Mouse (Mus musculus): ENCODE results near the gene Gm14597. TPM values are rescaled to one million over a fixed set of nuclear protein-coding genes. Genes with fewer than 3 reads are reported as not detected.
"Not testable (repeated sequence)": the region's sequence is repeated elsewhere in the genome, so short reads cannot be mapped to it uniquely, and the experiment has no call there.

Gene Gm14597
- polyA plus RNA-seq, 1 experiment from 2014 or later: not detected

- Histone ChIP-seq H3K4me2 (ENCODE audit: low read depth, low read length) (peak overlapping the region; percentile 54), H3K9me3 (ENCODE audit: control insufficient read depth, low read length) (no peaks in the 10 kb centered on the region), H3K36me3 (ENCODE audit: control insufficient read depth, insufficient read depth, low read length) (no peaks in the 10 kb centered on the region), H3K27me3 (replicated peaks; ENCODE audit: control insufficient read depth, insufficient read depth, low read length) (no peaks in the 10 kb centered on the region), H3K4me1 (ENCODE audit: control insufficient read depth, insufficient read depth, low read length) (no peaks in the 10 kb centered on the region), H3K27ac (replicated peaks; ENCODE audit: low read depth, low read length) (no peak overlapping the region), H3K9ac (ENCODE audit: low read depth, low read length) (peak overlapping the region; percentile 64), H3K4me3 (ENCODE audit: low read depth, low read length) (peak overlapping the region; percentile 48)
- WGBS: 33% methylated on average over 15 of the region's 18 CpGs
- DNase-seq (ENCODE audit: low spot score) (peak; percentile 9), ATAC-seq (ENCODE audit: low read depth) (peak; percentile 42; the same call in 1 of the 2 replicates)
Observed at GRCm38 (mm10) chrX:53608122-53608813, 511 bp downstream of the Gm14597 start.

- H3K4me1 ChIP-seq (ENCODE audit: control insufficient read depth, insufficient read depth, low read length): no peaks in the 10 kb centered on the region
Observed at GRCm38 (mm10) chrX:53607242-53608121, 1.3 kb downstream of the Gm14597 start, which contains the start of gene Rtl8c. Gene Rtl8c (plus strand): TSS chrX:53608032.

GRCm38 (mm10) chrX:53606176-53606575, 2.6 kb downstream of the Gm14597 start:
- not testable (repeated sequence) for H3K4me1 ChIP-seq (ENCODE audit: control insufficient read depth, insufficient read depth, low read length); H3K9me3 ChIP-seq (ENCODE audit: control insufficient read depth, low read length); DNase-seq (ENCODE audit: low spot score); H3K27ac ChIP-seq (replicated peaks; ENCODE audit: low read depth, low read length); H3K27me3 ChIP-seq (replicated peaks; ENCODE audit: control insufficient read depth, insufficient read depth, low read length); H3K9ac ChIP-seq (ENCODE audit: low read depth, low read length); H3K4me3 ChIP-seq (ENCODE audit: low read depth, low read length); ATAC-seq (ENCODE audit: low read depth); H3K4me2 ChIP-seq (ENCODE audit: low read depth, low read length); H3K36me3 ChIP-seq (ENCODE audit: control insufficient read depth, insufficient read depth, low read length)
- WGBS: 31% methylated on average over 1 of the region's 1 CpGs

More at GRCm38 (mm10) chrX:53607242-53608121, 1.3 kb downstream of the Gm14597 start, which contains the start of gene Rtl8c:
- no peaks in the 10 kb centered on the region for H3K36me3 ChIP-seq (ENCODE audit: control insufficient read depth, insufficient read depth, low read length)
- 33% methylated on average over 19 of the region's 20 CpGs for WGBS
- H3K4me3 ChIP-seq (ENCODE audit: low read depth, low read length): peak within 1 kb of the TSS; percentile 48
- peak within 1 kb of the TSS; percentile 64 for H3K9ac ChIP-seq (ENCODE audit: low read depth, low read length)
- DNase-seq (ENCODE audit: low spot score) (peak; percentile 86), ATAC-seq (ENCODE audit: low read depth) (peak; percentile 95)
- no peaks in the 10 kb centered on the region for H3K9me3 ChIP-seq (ENCODE audit: control insufficient read depth, low read length)
- peak within 1 kb of the TSS; percentile 54 for H3K4me2 ChIP-seq (ENCODE audit: low read depth, low read length)
- no peak within 1 kb of the TSS for H3K27ac ChIP-seq (replicated peaks; ENCODE audit: low read depth, low read length)
- no peaks in the 10 kb centered on the region for H3K27me3 ChIP-seq (replicated peaks; ENCODE audit: control insufficient read depth, insufficient read depth, low read length)

GRCm38 (mm10) chrX:53599993-53600392, 8.8 kb downstream of the Gm14597 start:
- H3K27ac ChIP-seq (replicated peaks; ENCODE audit: low read depth, low read length); H3K9ac ChIP-seq (ENCODE audit: low read depth, low read length); H3K9me3 ChIP-seq (ENCODE audit: control insufficient read depth, low read length); H3K4me3 ChIP-seq (ENCODE audit: low read depth, low read length); H3K36me3 ChIP-seq (ENCODE audit: control insufficient read depth, insufficient read depth, low read length); H3K27me3 ChIP-seq (replicated peaks; ENCODE audit: control insufficient read depth, insufficient read depth, low read length); DNase-seq (ENCODE audit: low spot score); H3K4me1 ChIP-seq (ENCODE audit: control insufficient read depth, insufficient read depth, low read length); H3K4me2 ChIP-seq (ENCODE audit: low read depth, low read length); ATAC-seq (ENCODE audit: low read depth): not testable (repeated sequence)
- 33% methylated on average over 2 of the region's 2 CpGs for whole genome bisulfite sequencing

- not testable (repeated sequence) for H3K36me3 ChIP-seq (ENCODE audit: control insufficient read depth, insufficient read depth, low read length); H3K4me2 ChIP-seq (ENCODE audit: low read depth, low read length); H3K9me3 ChIP-seq (ENCODE audit: control insufficient read depth, low read length); H3K9ac ChIP-seq (ENCODE audit: low read depth, low read length); DNase-seq (ENCODE audit: low spot score); ATAC-seq (ENCODE audit: low read depth); H3K4me1 ChIP-seq (ENCODE audit: control insufficient read depth, insufficient read depth, low read length); H3K27me3 ChIP-seq (replicated peaks; ENCODE audit: control insufficient read depth, insufficient read depth, low read length); H3K4me3 ChIP-seq (ENCODE audit: low read depth, low read length); H3K27ac ChIP-seq (replicated peaks; ENCODE audit: low read depth, low read length)
- 53% methylated on average over 2 of the region's 4 CpGs for WGBS
Observed at GRCm38 (mm10) chrX:53583404-53583803, 25.4 kb downstream of the Gm14597 start.

- H3K4me2 ChIP-seq (ENCODE audit: low read depth, low read length); H3K27me3 ChIP-seq (replicated peaks; ENCODE audit: control insufficient read depth, insufficient read depth, low read length); H3K36me3 ChIP-seq (ENCODE audit: control insufficient read depth, insufficient read depth, low read length); H3K4me1 ChIP-seq (ENCODE audit: control insufficient read depth, insufficient read depth, low read length); H3K9me3 ChIP-seq (ENCODE audit: control insufficient read depth, low read length); DNase-seq (ENCODE audit: low spot score); H3K4me3 ChIP-seq (ENCODE audit: low read depth, low read length); ATAC-seq (ENCODE audit: low read depth); H3K9ac ChIP-seq (ENCODE audit: low read depth, low read length); H3K27ac ChIP-seq (replicated peaks; ENCODE audit: low read depth, low read length): not testable (repeated sequence)
- 80% methylated on average over 2 of the region's 4 CpGs for WGBS
Observed at GRCm38 (mm10) chrX:53581407-53581806, 27.4 kb downstream of the Gm14597 start.

GRCm38 (mm10) chrX:53579311-53579710, 29.5 kb downstream of the Gm14597 start:
- Histone ChIP-seq H3K9ac (ENCODE audit: low read depth, low read length) (no peak overlapping the region), H3K27ac (replicated peaks; ENCODE audit: low read depth, low read length) (no peak overlapping the region), H3K4me1 (ENCODE audit: control insufficient read depth, insufficient read depth, low read length) (no peaks in the 10 kb centered on the region), H3K9me3 (ENCODE audit: control insufficient read depth, low read length) (no peaks in the 10 kb centered on the region), H3K27me3 (replicated peaks; ENCODE audit: control insufficient read depth, insufficient read depth, low read length) (no peaks in the 10 kb centered on the region), H3K4me3 (ENCODE audit: low read depth, low read length) (no peak overlapping the region), H3K4me2 (ENCODE audit: low read depth, low read length) (no peak overlapping the region), H3K36me3 (ENCODE audit: control insufficient read depth, insufficient read depth, low read length) (no peaks in the 10 kb centered on the region)
- ATAC-seq (ENCODE audit: low read depth) (no peak), DNase-seq (ENCODE audit: low spot score) (no peak)
- WGBS: 91% methylated on average over 1 of the region's 1 CpGs

Measured in embryonic facial prominence, embryonic 14.5 days (tissue).